Mouse (Mus musculus): ENCODE data around the gene Dock2.

- TF ChIP-seq CTCF (IDR thresholded peaks at IDR 0.05; ENCODE audit: insufficient read depth, low read length) (no peak), POLR2A (IDR thresholded peaks at IDR 0.05; ENCODE audit: borderline replicate concordance, extremely low read depth, low read depth, low read length) (no peak)
These were observed 427.6 kb downstream of the Dock2 start for GRCm38 (mm10) chr11:34356109-34356508.

Measured in lung, adult 2 months (tissue).